Mouse (Mus musculus) embryo, embryonic 11.5 days (tissue): ENCODE measurements around the gene Dcaf15.

Experiments used
- DNase-seq: peaks from one replicate; pipeline ENCODE4 v3.0.0-alpha.2; 2012; ENCODE audit warnings: low read depth, low spot score

Gene Dcaf15

GRCm38 (mm10) chr8:84066291-84066930 lies 38.2 kb downstream of the Dcaf15 start, which contains the start of gene Rfx1:
Rfx1 (plus strand) TSS chr8:84066834.
- peak; percentile 98 for DNase-seq

GRCm38 (mm10) chr8:84065457-84066072 lies 39.0 kb downstream of the Dcaf15 start:
- no peak for DNase-seq

GRCm38 (mm10) chr8:84065037-84065436 lies 39.5 kb downstream of the Dcaf15 start, which contains the start of gene Gm10643:
Gm10643 (minus strand) TSS chr8:84065137.
- no peak for DNase-seq

GRCm38 (mm10) chr8:84063861-84064610 lies 40.5 kb downstream of the Dcaf15 start:
- DNase-seq: no peak

- DNase-seq: no peak
Measured at GRCm38 (mm10) chr8:84060245-84060644, 44.3 kb downstream of the Dcaf15 start.

- DNase-seq: no peak
Measured at GRCm38 (mm10) chr8:84059226-84059625, 45.3 kb downstream of the Dcaf15 start.

- no peak for DNase-seq
Measured at GRCm38 (mm10) chr8:84057827-84058226, 46.7 kb downstream of the Dcaf15 start.

GRCm38 (mm10) chr8:84053229-84053628 lies 51.3 kb downstream of the Dcaf15 start:
- DNase-seq: no peak

GRCm38 (mm10) chr8:84052746-84053145 lies 51.8 kb downstream of the Dcaf15 start:
- DNase-seq: no peak

GRCm38 (mm10) chr8:84048171-84048570 lies 56.4 kb downstream of the Dcaf15 start:
- DNase-seq: no peak
